Mouse (Mus musculus) embryonic facial prominence, embryonic 13.5 days (tissue): ENCODE results near the gene Pick1. TPM values are rescaled to one million over a fixed set of nuclear protein-coding genes. Genes with fewer than 3 reads are reported as not detected.
A peak's percentile ranks its signal among the peaks of the same experiment; 100 is the strongest.

Experiments used
- ATAC-seq: fragments of 200-750 bp; cut with Nextera tagmentation; 2 replicates; pipeline ENCODE4 v1.8.0; 2017; ENCODE audit warnings: low read depth; ENCODE audit not compliant: insufficient number of reproducible peaks, insufficient read depth, low FRiP score, low TSS enrichment
- H3K27ac ChIP-seq: fragments of 300-500 bp; sonication (generic); 2 replicates; pipeline ENCODE4 v1.5.1; 2015; ENCODE audit warnings: moderate library complexity, mild to moderate bottlenecking, inconsistent platforms
- H3K27me3 ChIP-seq: fragments of 300-500 bp; sonication (generic); 2 replicates; pipeline ENCODE4 v1.6.1; 2015; ENCODE audit warnings: mild to moderate bottlenecking, inconsistent platforms
- H3K36me3 ChIP-seq: fragments of 300-500 bp; sonication (generic); 2 replicates; pipeline ENCODE4 v1.6.1; 2015; ENCODE audit warnings: mild to moderate bottlenecking, inconsistent platforms
- H3K4me1 ChIP-seq: fragments of 300-500 bp; sonication (generic); 2 replicates; pipeline ENCODE4 v1.6.1; 2015; ENCODE audit warnings: inconsistent platforms
- H3K4me2 ChIP-seq: fragments of 300-500 bp; sonication (generic); 2 replicates; pipeline ENCODE4 v1.6.1; 2015; ENCODE audit warnings: moderate library complexity, mild to moderate bottlenecking, inconsistent platforms
- H3K4me3 ChIP-seq: fragments of 300-500 bp; sonication (generic); 2 replicates; pipeline ENCODE4 v1.5.1; 2015; ENCODE audit warnings: mild to moderate bottlenecking, inconsistent platforms
- H3K9ac ChIP-seq: fragments of 300-500 bp; sonication (generic); 2 replicates; pipeline ENCODE4 v1.6.1; 2015; ENCODE audit warnings: mild to moderate bottlenecking, inconsistent platforms
- H3K9me3 ChIP-seq: fragments of 300-500 bp; sonication (generic); 2 replicates; pipeline ENCODE4 v1.6.1; 2016; ENCODE audit warnings: inconsistent platforms
- WGBS: fragments of 180-500 bp; shearing (Covaris S2); methylation state at CpG from one replicate; pipeline ENCODE4 v1.1.7; 2015; ENCODE audit warnings: mixed read lengths; 5-methylcytosine and 5-hydroxymethylcytosine counted together
- polyA plus RNA-seq: library from polyadenylated mRNA; unstranded; fragments of >200 nt; fragmentation: Nextera tagmentation; extraction: Ambion mirVana; gene quantifications from 2 replicates; pipeline ENCODE4 v1.2.1, GENCODE M21; 2015

Gene Pick1
- polyA plus RNA-seq, 1 experiment from 2014 or later: 56.6 TPM

DNA sequence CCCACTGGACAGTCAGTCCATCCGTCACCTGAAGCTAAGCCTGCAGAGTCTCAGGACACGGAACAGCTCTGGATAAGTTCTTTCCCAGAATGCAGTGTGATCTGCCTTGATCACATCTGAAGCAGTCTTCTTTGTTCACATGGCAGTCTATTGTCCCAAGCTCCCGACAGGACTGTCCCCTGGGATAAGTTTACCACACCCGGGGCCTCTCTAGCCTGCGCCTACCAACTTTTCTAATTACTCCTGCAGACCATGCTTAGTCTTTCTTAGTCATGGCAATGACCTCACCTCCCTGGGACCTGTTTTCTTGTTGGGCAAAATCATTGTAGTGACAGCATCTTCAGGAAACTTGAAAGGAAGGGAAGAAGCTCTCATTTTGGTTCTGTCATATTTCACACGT, 9.1 kb downstream of the Pick1 start:
- 84% methylated on average over 6 of the region's 6 CpGs for WGBS
- no peak overlapping the region for H3K27ac ChIP-seq
- no peaks in the 10 kb centered on the region for H3K27me3 ChIP-seq
- H3K4me3 ChIP-seq: no peak overlapping the region
- no peaks in the 10 kb centered on the region for H3K9me3 ChIP-seq
- no peak overlapping the region for H3K9ac ChIP-seq
- no peak for ATAC-seq
- no peaks in the 10 kb centered on the region; the same call in 1 of the 2 replicates for H3K4me1 ChIP-seq
- peaks cover 85% of the 10 kb centered on the region for H3K36me3 ChIP-seq
- H3K4me2 ChIP-seq: no peak overlapping the region

DNA sequence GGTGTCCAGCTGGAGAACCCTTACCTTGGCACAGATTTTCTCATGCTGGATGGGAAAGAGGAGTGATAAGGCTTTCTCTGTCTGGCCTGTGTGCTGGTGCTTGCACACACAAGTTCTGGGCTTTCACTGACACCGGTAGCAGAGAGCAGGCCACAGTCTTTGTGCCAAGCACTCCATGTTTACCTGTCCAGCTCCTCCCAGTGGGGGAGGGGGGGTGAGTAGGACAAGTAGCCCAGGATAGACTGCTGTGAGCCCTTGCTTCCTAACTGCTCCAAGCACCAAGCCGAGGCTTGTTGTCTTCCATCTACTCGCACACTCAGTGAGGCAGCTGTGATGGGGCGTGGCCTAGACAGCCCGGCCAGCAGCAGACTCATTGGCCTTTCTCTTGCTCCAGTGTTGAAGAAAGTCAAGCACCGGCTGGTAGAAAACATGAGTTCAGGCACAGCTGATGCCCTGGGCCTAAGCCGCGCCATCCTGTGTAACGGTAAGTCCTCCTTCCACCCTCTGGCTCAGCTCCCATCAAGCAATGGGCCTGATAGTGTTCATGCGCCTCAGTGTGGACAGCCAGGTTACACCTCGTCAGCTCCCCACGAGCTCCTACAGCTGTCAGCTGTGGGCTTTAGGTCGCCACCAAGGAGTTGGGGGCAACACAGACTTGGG, 13.7 kb downstream of the Pick1 start:
- Histone ChIP-seq H3K9me3 (no peaks in the 10 kb centered on the region), H3K4me1 (peaks cover 6% of the 10 kb centered on the region), H3K4me2 (no peak overlapping the region), H3K9ac (peak overlapping the region; percentile 32; the same call in 1 of the 2 replicates), H3K4me3 (no peak overlapping the region), H3K36me3 (peaks cover 82% of the 10 kb centered on the region), H3K27ac (0 out of 2 replicates have a peak overlapping the region, but pooled peaks have one; percentile 11), H3K27me3 (no peaks in the 10 kb centered on the region)
- 75% methylated on average over 13 of the region's 13 CpGs for WGBS
- ATAC-seq: no peak

DNA sequence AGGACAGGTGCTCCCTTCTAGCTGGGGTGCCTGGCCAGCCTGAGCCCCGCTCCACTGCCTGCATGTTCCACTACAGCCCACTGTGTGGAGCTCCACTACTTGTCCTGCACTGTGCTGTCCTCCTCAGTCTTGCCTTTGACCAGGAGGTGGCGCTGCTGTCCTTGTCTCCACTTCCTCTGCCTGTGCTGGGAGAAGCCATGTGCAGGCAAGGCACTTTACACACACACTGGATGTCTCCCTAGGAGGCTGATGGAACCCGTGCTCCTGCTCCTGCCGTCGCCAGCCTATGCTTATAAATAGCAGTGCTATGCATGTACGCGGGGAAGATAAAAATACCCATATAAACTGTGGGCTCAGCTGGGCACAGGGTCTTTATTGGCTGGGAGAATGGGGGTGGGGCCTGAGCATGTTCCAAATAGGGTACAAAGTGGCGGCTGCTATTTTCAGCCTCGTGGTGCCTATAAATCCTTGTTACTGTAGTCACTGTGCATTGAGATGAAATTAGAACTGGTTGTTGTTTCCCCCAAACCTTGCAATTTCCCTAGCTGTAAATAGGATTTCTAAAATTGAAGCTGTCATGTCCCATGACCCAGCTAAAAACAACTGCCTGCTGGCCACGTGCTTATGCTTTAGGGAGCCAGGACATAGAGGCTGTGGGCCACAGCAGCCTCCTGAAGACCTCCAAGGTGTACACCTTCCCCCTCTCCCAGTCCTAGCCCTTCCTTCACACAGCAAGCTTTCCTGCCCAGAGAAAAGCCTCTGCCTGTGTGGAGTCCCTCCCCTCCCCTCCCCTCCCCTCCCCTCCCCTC, 14.5 kb downstream of the Pick1 start:
- peak; percentile 90 for ATAC-seq
- 20% methylated on average over 10 of the region's 10 CpGs for WGBS
- no peak overlapping the region for H3K4me2 ChIP-seq
- peaks cover 6% of the 10 kb centered on the region for H3K4me1 ChIP-seq
- no peak overlapping the region for H3K4me3 ChIP-seq
- H3K27me3 ChIP-seq: no peaks in the 10 kb centered on the region
- peak overlapping the region; percentile 32; the same call in 1 of the 2 replicates for H3K9ac ChIP-seq
- H3K27ac ChIP-seq: 0 out of 2 replicates have a peak overlapping the region, but pooled peaks have one; percentile 33
- H3K9me3 ChIP-seq: no peaks in the 10 kb centered on the region
- peaks cover 83% of the 10 kb centered on the region for H3K36me3 ChIP-seq

DNA sequence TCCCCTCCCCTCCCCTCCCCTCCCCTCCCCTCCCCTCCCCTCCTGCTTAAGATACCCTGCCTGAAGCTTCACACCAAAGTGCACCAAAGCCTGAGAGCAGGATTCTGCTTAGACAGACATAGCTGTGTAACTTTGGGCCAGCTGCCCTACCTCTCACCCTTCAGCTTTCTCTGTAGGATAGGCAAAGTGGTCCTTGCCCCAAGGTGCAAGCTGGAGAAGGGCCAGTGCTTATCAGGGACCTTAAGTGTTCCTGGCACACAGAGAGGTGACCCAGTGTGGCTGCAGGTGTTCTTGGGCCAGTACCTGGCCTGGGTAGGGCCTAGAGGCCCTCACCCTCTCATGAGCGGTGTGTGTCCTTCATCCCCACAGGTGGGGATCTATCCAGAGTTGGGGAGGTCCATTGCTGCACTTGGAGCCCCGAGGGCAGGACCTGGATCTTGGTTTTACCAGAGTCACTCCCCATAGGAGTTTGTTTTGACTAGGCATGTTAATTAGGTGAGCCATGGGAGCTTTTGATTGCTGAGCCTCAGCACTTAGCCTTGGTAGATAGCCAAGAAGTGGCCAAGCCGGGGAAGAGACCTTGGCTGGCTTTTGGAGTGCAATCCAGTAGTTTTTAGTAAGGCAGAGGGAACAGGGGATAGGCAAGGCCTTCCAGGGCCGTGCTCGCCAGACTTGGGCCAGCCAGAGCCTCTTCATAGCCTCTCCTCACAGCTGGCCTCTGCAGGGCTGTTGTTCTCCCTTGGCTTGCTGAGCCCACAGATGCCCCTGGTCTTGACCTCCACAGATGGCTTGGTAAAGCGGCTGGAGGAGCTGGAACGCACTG, 15.3 kb downstream of the Pick1 start:
- no peaks in the 10 kb centered on the region for H3K27me3 ChIP-seq
- 77% methylated on average over 7 of the region's 7 CpGs for WGBS
- H3K9ac ChIP-seq: peak overlapping the region; percentile 22; the same call in 1 of the 2 replicates
- H3K4me3 ChIP-seq: no peak overlapping the region
- no peak overlapping the region for H3K4me2 ChIP-seq
- no peaks in the 10 kb centered on the region for H3K9me3 ChIP-seq
- no peak for ATAC-seq
- H3K27ac ChIP-seq: 0 out of 2 replicates have a peak overlapping the region, but pooled peaks have one; percentile 11
- peaks cover 83% of the 10 kb centered on the region for H3K36me3 ChIP-seq
- H3K4me1 ChIP-seq: peaks cover 6% of the 10 kb centered on the region

DNA sequence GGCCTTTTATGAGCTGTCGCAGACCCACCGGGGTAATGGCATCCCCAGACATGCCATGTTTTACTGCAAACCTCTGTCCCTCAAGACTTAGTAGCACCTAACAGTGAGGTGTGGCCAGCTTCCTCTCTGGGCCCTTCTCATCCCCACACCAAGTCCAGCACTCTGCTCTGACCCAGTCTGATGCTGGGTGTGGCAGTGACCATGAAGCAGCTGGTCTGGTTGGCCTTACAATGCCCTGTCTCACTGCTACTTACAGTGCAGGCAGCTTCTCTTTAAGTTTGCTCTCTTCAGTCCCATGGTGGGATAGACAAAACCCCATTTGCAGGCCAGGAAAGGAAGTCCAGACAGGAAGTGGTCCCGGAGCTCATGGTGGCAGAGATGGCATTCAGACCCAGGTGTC, 16.3 kb downstream of the Pick1 start:
- Histone ChIP-seq H3K27ac (no peak overlapping the region), H3K36me3 (peaks cover 77% of the 10 kb centered on the region), H3K4me1 (peaks cover 6% of the 10 kb centered on the region)

DNA sequence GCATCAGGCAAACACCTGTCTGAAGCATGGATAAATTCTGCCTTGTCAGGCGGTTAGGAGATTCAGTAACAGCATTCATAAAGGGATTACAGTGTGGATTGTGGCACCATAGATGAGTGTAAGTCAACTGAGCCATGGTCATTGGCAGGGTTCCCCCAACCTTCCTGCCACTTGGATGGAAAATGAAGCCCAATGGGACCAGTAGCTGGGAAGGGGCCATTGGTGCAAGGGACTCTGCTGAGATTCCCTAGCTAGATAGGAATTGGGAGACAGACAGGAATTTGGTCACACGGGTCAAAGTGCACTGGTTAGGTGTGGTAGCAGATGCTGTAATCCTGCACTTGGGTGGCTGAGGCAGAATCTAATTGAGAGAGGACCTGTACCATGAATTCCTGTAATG, 21.3 kb downstream of the Pick1 start:
- no peak overlapping the region for H3K9ac ChIP-seq
- H3K4me1 ChIP-seq: peaks cover 27% of the 10 kb centered on the region
- H3K4me2 ChIP-seq: no peak overlapping the region
- ATAC-seq: no peak
- no peak overlapping the region for H3K27ac ChIP-seq
- H3K36me3 ChIP-seq: peaks cover 42% of the 10 kb centered on the region
- 79% methylated on average over 2 of the region's 2 CpGs for WGBS
- no peak overlapping the region for H3K4me3 ChIP-seq
- peaks cover 45% of the 10 kb centered on the region for H3K27me3 ChIP-seq
- H3K9me3 ChIP-seq: no peaks in the 10 kb centered on the region

More for the DNA sequence above, 16.3 kb downstream of the Pick1 start:
- WGBS: 93% methylated on average over 3 of the region's 3 CpGs
- ATAC-seq: no peak
- Histone ChIP-seq H3K9me3 (no peaks in the 10 kb centered on the region), H3K27me3 (no peaks in the 10 kb centered on the region), H3K9ac (no peak overlapping the region), H3K4me2 (no peak overlapping the region), H3K4me3 (no peak overlapping the region)

DNA sequence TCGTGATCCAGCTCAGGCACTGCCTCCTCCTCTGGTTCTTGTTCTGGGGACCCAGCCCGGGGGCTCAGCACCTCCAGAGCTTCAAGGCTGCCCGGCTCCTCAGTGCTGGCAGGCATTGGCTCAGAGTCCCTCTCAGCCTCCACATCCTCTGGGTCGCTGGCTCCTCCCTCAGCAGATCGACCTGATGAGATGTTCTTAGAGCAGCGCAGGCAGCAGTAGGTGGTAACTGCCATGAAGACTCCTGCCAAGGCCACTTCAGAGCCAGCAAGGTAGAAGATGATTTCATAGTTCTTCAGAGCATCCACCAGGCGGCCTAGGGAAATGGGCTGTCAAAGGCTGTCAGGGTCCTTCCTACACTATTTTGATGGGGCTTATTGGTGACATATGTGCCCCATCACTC, 22.2 kb downstream of the Pick1 start:
- Histone ChIP-seq H3K9me3 (no peaks in the 10 kb centered on the region), H3K27ac (no peak overlapping the region), H3K27me3 (peaks cover 45% of the 10 kb centered on the region), H3K4me3 (no peak overlapping the region), H3K4me1 (peaks cover 27% of the 10 kb centered on the region), H3K9ac (no peak overlapping the region), H3K36me3 (peaks cover 32% of the 10 kb centered on the region), H3K4me2 (no peak overlapping the region)
- ATAC-seq: no peak
- 49% methylated on average over 7 of the region's 7 CpGs for WGBS

DNA sequence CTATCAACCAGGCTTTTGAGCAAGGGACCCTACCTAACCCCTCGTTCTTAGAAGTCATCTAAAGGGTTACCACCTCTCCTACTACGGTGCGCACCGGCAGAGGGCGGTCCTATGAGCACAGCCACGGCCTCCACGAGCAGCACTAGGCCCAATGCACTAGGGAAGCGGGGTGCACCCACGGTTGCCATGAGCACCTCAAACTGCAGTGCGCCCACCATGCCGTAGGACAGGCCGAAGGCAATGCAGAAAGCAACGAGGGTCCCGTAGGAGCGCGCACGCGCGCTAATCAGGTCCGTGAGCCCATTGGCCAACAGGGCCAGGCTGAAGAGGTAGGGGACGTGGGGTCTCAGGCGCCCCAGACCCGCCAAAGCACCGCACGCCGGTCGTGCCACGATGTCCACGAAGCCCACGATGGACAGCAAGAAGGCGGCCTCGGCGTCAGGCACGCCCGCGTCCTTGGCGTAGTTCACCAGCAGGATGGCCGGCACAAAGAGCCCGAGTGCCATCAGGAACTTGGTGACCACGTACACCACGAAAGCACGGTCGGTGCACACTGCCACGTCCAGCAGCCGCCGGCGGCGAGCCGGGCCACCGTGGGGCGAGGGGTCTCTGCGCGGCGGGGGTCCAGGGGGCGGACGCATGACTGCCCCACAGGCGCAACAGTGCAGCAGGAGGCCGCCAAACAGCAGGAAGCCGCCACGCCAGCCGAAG, 23.0 kb downstream of the Pick1 start:
- Histone ChIP-seq H3K4me1 (peaks cover 27% of the 10 kb centered on the region), H3K36me3 (peaks cover 25% of the 10 kb centered on the region), H3K4me2 (peak overlapping the region; percentile 79), H3K27me3 (peaks cover 45% of the 10 kb centered on the region), H3K9ac (peak overlapping the region; percentile 77), H3K9me3 (no peaks in the 10 kb centered on the region), H3K4me3 (peak overlapping the region; percentile 46), H3K27ac (no peak overlapping the region)
- ATAC-seq: no peak
- 1% methylated on average over 61 of the region's 61 CpGs for WGBS

DNA sequence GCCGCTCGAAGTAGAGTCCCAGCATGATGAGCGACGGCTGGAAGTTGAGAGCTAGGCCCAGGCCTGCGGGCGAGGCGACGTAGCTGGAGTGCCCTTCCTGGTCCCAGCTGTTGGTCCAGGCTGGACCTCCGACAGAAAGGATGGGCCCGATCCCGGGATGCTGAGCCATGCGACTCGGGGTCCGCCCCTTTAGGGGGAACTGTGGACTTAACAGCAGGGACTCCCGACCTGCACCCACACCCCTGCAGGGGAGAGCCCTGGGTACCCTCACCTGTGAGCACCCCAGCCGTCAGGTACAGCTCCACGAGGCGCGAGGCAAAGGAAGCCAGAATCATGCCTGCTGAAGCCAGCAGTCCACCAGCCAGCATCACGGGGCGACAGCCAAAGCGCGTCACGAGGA, 23.6 kb downstream of the Pick1 start:
- no peak overlapping the region for H3K27ac ChIP-seq
- H3K36me3 ChIP-seq: peaks cover 21% of the 10 kb centered on the region
- peak; percentile 52 for ATAC-seq
- peak overlapping the region; percentile 79 for H3K4me2 ChIP-seq
- peaks cover 45% of the 10 kb centered on the region for H3K27me3 ChIP-seq
- H3K9ac ChIP-seq: peak overlapping the region; percentile 77
- H3K9me3 ChIP-seq: no peaks in the 10 kb centered on the region
- peaks cover 27% of the 10 kb centered on the region for H3K4me1 ChIP-seq
- H3K4me3 ChIP-seq: peak overlapping the region; percentile 46
- WGBS: 35% methylated on average over 24 of the region's 24 CpGs

DNA sequence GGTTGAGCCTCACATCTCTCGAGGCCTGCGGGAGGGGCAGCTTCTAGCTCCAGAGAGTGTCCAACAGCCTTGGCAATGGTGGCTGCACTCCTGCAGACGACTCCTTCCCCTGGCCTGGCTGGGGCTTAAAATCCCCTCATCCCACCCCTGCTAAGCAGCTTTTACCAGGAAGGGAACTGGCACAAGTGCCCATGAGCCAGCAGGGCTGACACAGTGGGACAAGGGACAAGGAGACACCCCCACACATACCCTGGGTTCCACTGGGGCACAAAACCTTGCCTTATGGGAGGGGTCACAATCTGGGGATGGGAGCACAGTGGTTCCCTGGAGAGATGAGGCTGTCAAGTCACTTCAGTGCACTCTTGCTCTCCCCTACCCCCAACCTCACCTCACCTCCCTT, 25.7 kb downstream of the Pick1 start, which contains the start of gene Slc16a8:
Gene Slc16a8, minus strand, starts transcription at position 101 of the 400 bp plus-strand sequence.
- no peak within 1 kb of the TSS for H3K9ac ChIP-seq

DNA sequence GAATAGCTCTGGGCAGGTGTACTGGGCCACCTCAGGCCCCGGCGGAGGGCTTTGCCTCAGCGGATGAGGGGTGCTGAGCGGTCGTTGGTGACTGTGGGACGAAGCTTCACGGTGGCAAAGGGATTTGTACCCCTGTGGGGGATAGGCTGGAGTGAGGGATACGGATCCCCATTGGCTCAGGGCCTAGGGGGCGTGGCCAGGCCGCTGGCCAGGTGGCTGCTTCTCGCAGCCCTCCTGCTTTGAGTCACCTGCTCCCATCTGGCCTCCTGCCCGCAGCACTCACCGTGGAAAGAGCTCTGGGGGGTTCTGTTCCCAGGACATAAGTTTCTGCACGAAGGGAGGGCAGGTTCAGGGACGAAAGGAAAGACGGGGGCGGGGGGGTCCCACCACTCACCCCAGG, 29.5 kb downstream of the Pick1 start:
- Histone ChIP-seq H3K9me3 (no peaks in the 10 kb centered on the region), H3K4me3 (no peak overlapping the region), H3K27ac (no peak overlapping the region), H3K27me3 (peaks cover 47% of the 10 kb centered on the region), H3K9ac (no peak overlapping the region), H3K36me3 (no peaks in the 10 kb centered on the region), H3K4me1 (peaks cover 27% of the 10 kb centered on the region), H3K4me2 (no peak overlapping the region)
- WGBS: 26% methylated on average over 17 of the region's 17 CpGs
- no peak for ATAC-seq

More for the DNA sequence above, 25.7 kb downstream of the Pick1 start, which contains the start of gene Slc16a8:
- Histone ChIP-seq H3K4me3 (no peak within 1 kb of the TSS), H3K4me2 (no peak within 1 kb of the TSS), H3K27me3 (peaks cover 45% of the 10 kb centered on the region), H3K27ac (no peak within 1 kb of the TSS), H3K9me3 (no peaks in the 10 kb centered on the region), H3K4me1 (peaks cover 35% of the 10 kb centered on the region), H3K36me3 (0 out of 2 replicates have a peak, but pooled peaks cover under 1% of the 10 kb centered on the region)
- 33% methylated on average over 3 of the region's 3 CpGs for WGBS
- no peak for ATAC-seq
